Mouse (Mus musculus): Measurements from ENCODE around the gene Exoc1. TPM values are rescaled to one million over a fixed set of nuclear protein-coding genes. Genes with fewer than 3 reads are reported as not detected.

The Exoc1 gene
- total and polyA plus RNA-seq, 3 experiments: 34.2 to 40.8 TPM; not detected in 1

DNA sequence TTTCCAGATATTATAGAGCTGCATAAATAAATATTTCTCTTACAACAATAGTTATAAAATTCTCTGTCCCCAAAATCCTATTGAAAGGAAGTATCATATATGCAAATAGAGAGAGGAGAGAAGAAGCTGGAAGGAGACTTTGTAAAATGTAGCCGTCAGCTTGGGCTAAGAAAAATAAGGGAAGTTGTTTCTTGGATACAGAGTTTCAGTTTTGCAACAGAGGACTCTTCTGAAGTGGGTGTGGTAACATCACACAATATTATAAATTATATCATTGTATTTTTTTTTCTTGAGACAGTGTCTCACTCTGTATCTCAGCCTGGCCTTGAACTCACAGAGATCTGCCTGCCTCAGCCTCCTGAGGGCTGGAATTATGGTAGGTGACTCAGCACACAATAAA, 6.7 kb upstream of the Exoc1 start:
- no peak for TF ChIP-seq POLR2A (IDR thresholded peaks at IDR 0.05; ENCODE audit: control insufficient read depth in 1 of 2, insufficient read depth in 1 of 2, low read depth in 1 of 2, low read length in 2 of 2, poor library complexity in 1 of 2)
- no peak for TF ChIP-seq GATA1 (IDR thresholded peaks at IDR 0.05; ENCODE audit: low read depth, low read length)
- no peak for TF ChIP-seq CHD2 (IDR thresholded peaks at IDR 0.05; ENCODE audit: low read length)
- TF ChIP-seq SIN3A (IDR thresholded peaks at IDR 0.05; ENCODE audit: low read length): no peak
- TF ChIP-seq RAD21 (IDR thresholded peaks at IDR 0.05; ENCODE audit: low read depth, low read length): no peak
- TF ChIP-seq NELFE (IDR thresholded peaks at IDR 0.05; ENCODE audit: low read depth, low read length): no peak
- TF ChIP-seq USF2 (IDR thresholded peaks at IDR 0.05; ENCODE audit: borderline replicate concordance in 1 of 2, insufficient read depth in 1 of 2, low read depth in 1 of 2, low read length in 2 of 2): no peak
- no peak for TF ChIP-seq MYC (IDR thresholded peaks at IDR 0.05; ENCODE audit: low read depth, low read length)
- no peak for TF ChIP-seq E2F4 (IDR thresholded peaks at IDR 0.05; ENCODE audit: borderline replicate concordance, low read depth, low read length)
- TF ChIP-seq CHD1 (IDR thresholded peaks at IDR 0.05; ENCODE audit: low read depth, low read length): no peak
- TF ChIP-seq ELF1 (IDR thresholded peaks at IDR 0.05; ENCODE audit: low read depth, low read length): no peak
- no peak for TF ChIP-seq TBP (IDR thresholded peaks at IDR 0.05; ENCODE audit: low read depth, low read length)
- TF ChIP-seq MEF2A (IDR thresholded peaks at IDR 0.05; ENCODE audit: extremely low read depth, insufficient replicate concordance, low read depth, low read length, poor library complexity, severe bottlenecking): no peak
- TF ChIP-seq TCF12 (IDR thresholded peaks at IDR 0.05; ENCODE audit: low read depth, low read length): no peak
- no peak for TF ChIP-seq NRF1 (IDR thresholded peaks at IDR 0.05; ENCODE audit: insufficient read depth, low read depth, low read length, poor library complexity, severe bottlenecking)
- no peak for TF ChIP-seq MAX (IDR thresholded peaks at IDR 0.05; ENCODE audit: low read length)
- no peak for TF ChIP-seq RCOR1 (IDR thresholded peaks at IDR 0.05; ENCODE audit: low read depth, low read length)
- peak; percentile 32 for DNase-seq (ENCODE audit: low read depth, low spot score)
- peaks cover 0 to 11% of the 10 kb centered on the region in 2 experiments; a peak in 2 of 4 replicates for H3K36me3 ChIP-seq (ENCODE audit: control insufficient read depth in 1 of 2, insufficient read depth in 2 of 2, low read length in 2 of 2)
- H3K27ac ChIP-seq (ENCODE audit: control insufficient read depth, low read depth, low read length): no peak overlapping the region
- no peak overlapping the region for H3K4me3 ChIP-seq (ENCODE audit: control insufficient read depth in 1 of 2, insufficient read depth in 1 of 2, low read depth in 2 of 2, low read length in 2 of 2)
- H3K27me3 ChIP-seq (ENCODE audit: control insufficient read depth in 1 of 2, insufficient read depth in 2 of 2, low read length in 2 of 2): peaks cover 3 to 15% of the 10 kb centered on the region in 2 experiments
- H3K4me1 ChIP-seq (ENCODE audit: control insufficient read depth in 1 of 2, insufficient read depth in 2 of 2, low read length in 2 of 2): peaks cover 4 to 8% of the 10 kb centered on the region in 2 experiments
- H3K9me3 ChIP-seq (replicated peaks; ENCODE audit: insufficient read depth, low read length): no peaks in the 10 kb centered on the region; the same call in 1 of the 2 replicates
- no peaks in the 10 kb centered on the region for H3K79me2 ChIP-seq (ENCODE audit: control insufficient read depth, insufficient read depth, low read length, poor library complexity)
- no peak overlapping the region for H3K9ac ChIP-seq (ENCODE audit: control insufficient read depth, low read depth, low read length, poor library complexity, severe bottlenecking)

DNA sequence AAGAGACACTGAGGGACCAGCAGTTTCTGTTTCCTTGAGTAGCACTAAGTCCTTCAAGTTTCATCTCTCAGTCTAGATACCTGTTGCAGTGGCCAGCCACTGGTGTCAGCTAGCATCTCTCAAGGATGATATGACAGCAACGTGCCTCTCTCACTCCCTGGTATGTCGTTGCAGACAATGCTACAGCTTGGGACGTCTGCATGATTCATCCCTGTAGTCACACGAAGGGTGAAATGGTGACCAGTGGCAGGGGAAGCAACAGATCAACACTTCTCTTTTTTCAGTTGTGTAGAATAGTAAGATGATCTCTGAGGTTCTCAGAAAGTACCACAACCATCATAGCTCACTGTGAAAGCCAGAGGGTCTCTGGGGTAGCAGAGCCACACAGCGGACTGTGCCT, 4.5 kb upstream of the Exoc1 start:
- TF ChIP-seq SMC3 (IDR thresholded peaks at IDR 0.05; ENCODE audit: low read depth, low read length) (no peak), RCOR1 (IDR thresholded peaks at IDR 0.05; ENCODE audit: low read depth, low read length) (0 out of 2 replicates have a peak, but pooled peaks have one; percentile 30), EP300 (IDR thresholded peaks at IDR 0.05; ENCODE audit: low read depth in 1 of 2, low read length in 2 of 2) (peak in 1 of 2 experiments; percentile 30; a peak in 1 of 4 replicates), NELFE (IDR thresholded peaks at IDR 0.05; ENCODE audit: low read depth, low read length) (no peak), UBTF (IDR thresholded peaks at IDR 0.05; ENCODE audit: borderline replicate concordance, insufficient read depth, low read depth, low read length) (no peak)
- Histone ChIP-seq H3K27ac (ENCODE audit: control insufficient read depth, low read depth, low read length) (no peak overlapping the region), H3K4me3 (ENCODE audit: control insufficient read depth in 1 of 2, insufficient read depth in 1 of 2, low read depth in 2 of 2, low read length in 2 of 2) (peak overlapping the region; percentile 35 to 60), H3K36me3 (ENCODE audit: control insufficient read depth in 1 of 2, insufficient read depth in 2 of 2, low read length in 2 of 2) (peaks cover 0 to 16% of the 10 kb centered on the region in 2 experiments; a peak in 2 of 4 replicates), H3K4me1 (ENCODE audit: control insufficient read depth in 1 of 2, insufficient read depth in 2 of 2, low read length in 2 of 2) (peaks cover 4 to 8% of the 10 kb centered on the region in 2 experiments), H3K9me3 (replicated peaks; ENCODE audit: insufficient read depth, low read length) (no peaks in the 10 kb centered on the region), H3K27me3 (ENCODE audit: control insufficient read depth in 1 of 2, insufficient read depth in 2 of 2, low read length in 2 of 2) (peaks cover 0 to 2% of the 10 kb centered on the region in 2 experiments; a peak in 2 of 4 replicates), H3K79me2 (ENCODE audit: control insufficient read depth, insufficient read depth, low read length, poor library complexity) (peaks cover 5% of the 10 kb centered on the region), H3K9ac (ENCODE audit: control insufficient read depth, low read depth, low read length, poor library complexity, severe bottlenecking) (peak overlapping the region; percentile 43)
- peak; percentile 63 for DNase-seq (ENCODE audit: low read depth, low spot score)
